Mouse (Mus musculus) heart, embryonic 15.5 days (tissue): ENCODE results near the gene Zfp518b. TPM values are rescaled to one million over a fixed set of nuclear protein-coding genes. Genes with fewer than 3 reads are reported as not detected.

Experiments used
- ATAC-seq: fragments of 200-750 bp; cut with Nextera tagmentation; replicated peaks from 2 replicates; pipeline ENCODE4 v1.8.0; 2017; ENCODE audit warnings: low read depth, moderate TSS enrichment; ENCODE audit not compliant: insufficient number of reproducible peaks, insufficient read depth, low FRiP score
- H3K27ac ChIP-seq: fragments of 300-500 bp; sonication (generic); 2 replicates; pipeline ENCODE4 v1.5.1; 2015; ENCODE audit warnings: mild to moderate bottlenecking, inconsistent platforms
- H3K27me3 ChIP-seq: fragments of 300-500 bp; sonication (generic); 2 replicates; pipeline ENCODE4 v1.6.1; 2015; ENCODE audit warnings: inconsistent platforms
- H3K36me3 ChIP-seq: fragments of 300-500 bp; sonication (generic); 2 replicates; pipeline ENCODE4 v1.6.1; 2015; ENCODE audit warnings: mild to moderate bottlenecking, inconsistent platforms
- H3K4me1 ChIP-seq: fragments of 300-500 bp; sonication (generic); replicated peaks from 2 replicates; pipeline ENCODE4 v1.6.1; 2015; ENCODE audit warnings: inconsistent platforms
- H3K4me2 ChIP-seq: fragments of 300-500 bp; sonication (generic); 2 replicates; pipeline ENCODE4 v1.6.1; 2015; ENCODE audit warnings: inconsistent platforms, mild to moderate bottlenecking, moderate library complexity
- H3K4me3 ChIP-seq: fragments of 300-500 bp; sonication (generic); 2 replicates; pipeline ENCODE4 v1.5.1; 2015; ENCODE audit warnings: mild to moderate bottlenecking, inconsistent platforms
- H3K9ac ChIP-seq: fragments of 300-500 bp; sonication (generic); 2 replicates; pipeline ENCODE4 v1.6.1; 2015; ENCODE audit warnings: mild to moderate bottlenecking, inconsistent platforms
- H3K9me3 ChIP-seq: fragments of 300-500 bp; sonication (generic); replicated peaks from 2 replicates; pipeline ENCODE4 v1.6.1; 2016; ENCODE audit warnings: inconsistent platforms
- WGBS: fragments of 180-500 bp; shearing (Covaris S2); methylation state at CpG from one replicate; pipeline ENCODE4 v1.1.7; 2015; ENCODE audit warnings: mixed read lengths; 5-methylcytosine and 5-hydroxymethylcytosine counted together
- polyA plus RNA-seq: library from polyadenylated mRNA; unstranded; fragments of >200 nt; fragmentation: Nextera tagmentation; extraction: Ambion mirVana; gene quantifications from 2 replicates; pipeline ENCODE4 v1.2.1, GENCODE M21; 2015

The Zfp518b gene
- polyA plus RNA-seq: 8.4 and 10.7 TPM in 2 replicates

GRCm38 (mm10) chr5:38684164-38684911 is at the start of gene Zfp518b:
TSS of gene Zfp518b (minus strand) at chr5:38684826.
- Histone ChIP-seq H3K27me3 (no peaks in the 10 kb centered on the region), H3K4me2 (peak within 1 kb of the TSS; percentile 82), H3K27ac (peak within 1 kb of the TSS; percentile 83), H3K4me1 (peaks cover 7% of the 10 kb centered on the region; the same call in 1 of the 2 replicates), H3K36me3 (peaks cover 5% of the 10 kb centered on the region; the same call in 1 of the 2 replicates), H3K9ac (peak within 1 kb of the TSS; percentile 88), H3K4me3 (peak within 1 kb of the TSS; percentile 87), H3K9me3 (no peaks in the 10 kb centered on the region)
- ATAC-seq: peak; percentile 86
- under 1% methylated on average over 89 of the region's 89 CpGs for WGBS

- H3K4me3 ChIP-seq: no peak overlapping the region
- H3K27me3 ChIP-seq: no peaks in the 10 kb centered on the region
- no peak for ATAC-seq
- WGBS: 66% methylated on average over 11 of the region's 11 CpGs
- no peaks in the 10 kb centered on the region for H3K4me1 ChIP-seq
- no peak overlapping the region for H3K4me2 ChIP-seq
- no peak overlapping the region for H3K9ac ChIP-seq
- no peak overlapping the region for H3K27ac ChIP-seq
- H3K9me3 ChIP-seq: no peaks in the 10 kb centered on the region
- no peaks in the 10 kb centered on the region for H3K36me3 ChIP-seq
These were observed 24.4 kb upstream of the Zfp518b start for GRCm38 (mm10) chr5:38708940-38709581.

- no peak for ATAC-seq
- Histone ChIP-seq H3K27ac (no peak overlapping the region), H3K4me1 (no peaks in the 10 kb centered on the region), H3K36me3 (no peaks in the 10 kb centered on the region), H3K4me2 (no peak overlapping the region), H3K4me3 (no peak overlapping the region), H3K9me3 (no peaks in the 10 kb centered on the region), H3K9ac (no peak overlapping the region), H3K27me3 (no peaks in the 10 kb centered on the region)
- WGBS: 69% methylated on average over 7 of the region's 7 CpGs
These were observed 22.9 kb upstream of the Zfp518b start for GRCm38 (mm10) chr5:38707364-38708075.

GRCm38 (mm10) chr5:38702941-38703340 is 18.3 kb upstream of the Zfp518b start:
- Histone ChIP-seq H3K9ac (no peak overlapping the region), H3K4me1 (no peaks in the 10 kb centered on the region), H3K9me3 (no peaks in the 10 kb centered on the region), H3K27ac (no peak overlapping the region), H3K27me3 (no peaks in the 10 kb centered on the region), H3K36me3 (no peaks in the 10 kb centered on the region), H3K4me2 (no peak overlapping the region), H3K4me3 (no peak overlapping the region)
- ATAC-seq: no peak
- WGBS: 91% methylated on average over 6 of the region's 6 CpGs

GRCm38 (mm10) chr5:38702091-38702490 is 17.5 kb upstream of the Zfp518b start:
- no peak for ATAC-seq
- H3K9ac ChIP-seq: no peak overlapping the region
- no peaks in the 10 kb centered on the region for H3K9me3 ChIP-seq
- H3K4me2 ChIP-seq: no peak overlapping the region
- no peaks in the 10 kb centered on the region for H3K36me3 ChIP-seq
- H3K4me3 ChIP-seq: no peak overlapping the region
- no peak overlapping the region for H3K27ac ChIP-seq
- H3K4me1 ChIP-seq: no peaks in the 10 kb centered on the region
- no peaks in the 10 kb centered on the region for H3K27me3 ChIP-seq
- 64% methylated on average over 2 of the region's 2 CpGs for WGBS

- no peaks in the 10 kb centered on the region for H3K9me3 ChIP-seq
- H3K4me3 ChIP-seq: no peak overlapping the region
- H3K4me2 ChIP-seq: no peak overlapping the region
- no peaks in the 10 kb centered on the region for H3K27me3 ChIP-seq
- ATAC-seq: no peak
- H3K27ac ChIP-seq: no peak overlapping the region
- H3K9ac ChIP-seq: no peak overlapping the region
- no peaks in the 10 kb centered on the region for H3K4me1 ChIP-seq
- WGBS: 65% methylated on average over 5 of the region's 5 CpGs
- no peaks in the 10 kb centered on the region for H3K36me3 ChIP-seq
These were observed 13.8 kb upstream of the Zfp518b start for GRCm38 (mm10) chr5:38698466-38698865.

GRCm38 (mm10) chr5:38698046-38698445 is 13.4 kb upstream of the Zfp518b start:
- Histone ChIP-seq H3K36me3 (no peaks in the 10 kb centered on the region), H3K9me3 (no peaks in the 10 kb centered on the region), H3K9ac (no peak overlapping the region), H3K27ac (no peak overlapping the region), H3K27me3 (no peaks in the 10 kb centered on the region), H3K4me1 (no peaks in the 10 kb centered on the region), H3K4me2 (no peak overlapping the region), H3K4me3 (no peak overlapping the region)
- ATAC-seq: no peak
- WGBS: 57% methylated on average over 3 of the region's 3 CpGs

- no peak overlapping the region for H3K4me2 ChIP-seq
- no peaks in the 10 kb centered on the region for H3K4me1 ChIP-seq
- no peaks in the 10 kb centered on the region for H3K9me3 ChIP-seq
- ATAC-seq: no peak
- H3K27me3 ChIP-seq: no peaks in the 10 kb centered on the region
- H3K27ac ChIP-seq: no peak overlapping the region
- no peak overlapping the region for H3K9ac ChIP-seq
- WGBS: 74% methylated on average over 8 of the region's 8 CpGs
- no peak overlapping the region for H3K4me3 ChIP-seq
- H3K36me3 ChIP-seq: no peaks in the 10 kb centered on the region
These were observed 12.2 kb upstream of the Zfp518b start for GRCm38 (mm10) chr5:38696616-38697375.

- H3K27ac ChIP-seq: no peak overlapping the region
- ATAC-seq: no peak
- no peak overlapping the region for H3K9ac ChIP-seq
- 81% methylated on average over 6 of the region's 6 CpGs for WGBS
- H3K36me3 ChIP-seq: no peaks in the 10 kb centered on the region
- H3K4me3 ChIP-seq: no peak overlapping the region
- H3K4me2 ChIP-seq: no peak overlapping the region
- H3K9me3 ChIP-seq: no peaks in the 10 kb centered on the region
- no peaks in the 10 kb centered on the region for H3K4me1 ChIP-seq
- no peaks in the 10 kb centered on the region for H3K27me3 ChIP-seq
These were observed 8.2 kb upstream of the Zfp518b start for GRCm38 (mm10) chr5:38692859-38693258.

- Histone ChIP-seq H3K9me3 (no peaks in the 10 kb centered on the region), H3K9ac (no peak overlapping the region), H3K27me3 (no peaks in the 10 kb centered on the region), H3K4me3 (no peak overlapping the region), H3K4me1 (no peaks in the 10 kb centered on the region), H3K4me2 (no peak overlapping the region), H3K36me3 (no peaks in the 10 kb centered on the region), H3K27ac (no peak overlapping the region)
- WGBS: 62% methylated on average over 6 of the region's 6 CpGs
- ATAC-seq: no peak
These were observed 4.6 kb upstream of the Zfp518b start for GRCm38 (mm10) chr5:38689186-38689585.

GRCm38 (mm10) chr5:38687694-38688093 is 3.1 kb upstream of the Zfp518b start:
- peaks cover 7% of the 10 kb centered on the region; the same call in 1 of the 2 replicates for H3K4me1 ChIP-seq

More at GRCm38 (mm10) chr5:38687694-38688093, 3.1 kb upstream of the Zfp518b start:
- H3K4me3 ChIP-seq: no peak overlapping the region
- no peaks in the 10 kb centered on the region for H3K36me3 ChIP-seq
- ATAC-seq: no peak
- no peak overlapping the region for H3K4me2 ChIP-seq
- H3K27me3 ChIP-seq: no peaks in the 10 kb centered on the region
- no peaks in the 10 kb centered on the region for H3K9me3 ChIP-seq
- 58% methylated on average over 1 of the region's 1 CpGs for WGBS
- H3K27ac ChIP-seq: no peak overlapping the region
- no peak overlapping the region for H3K9ac ChIP-seq
